Mouse (Mus musculus) adipose tissue, adult 10 weeks (tissue): ENCODE results near the gene Gm17571. TPM values are rescaled to one million over a fixed set of nuclear protein-coding genes. Genes with fewer than 3 reads are reported as not detected.

Experiments
- polyA plus RNA-seq: library from polyadenylated mRNA; stranded (reverse); fragments of 350-450 nt; fragmentation: Illumina TruSeq; extraction: RNeasy Lipid Tissue Mini Kit (QIAGEN cat#74804); gene quantifications from one replicate; pipeline ENCODE4 v1.2.3, GENCODE M21; 2014; ENCODE audit warnings: low read depth, low replicate concordance

Gene Gm17571
- polyA plus RNA-seq = not detected

DNA sequence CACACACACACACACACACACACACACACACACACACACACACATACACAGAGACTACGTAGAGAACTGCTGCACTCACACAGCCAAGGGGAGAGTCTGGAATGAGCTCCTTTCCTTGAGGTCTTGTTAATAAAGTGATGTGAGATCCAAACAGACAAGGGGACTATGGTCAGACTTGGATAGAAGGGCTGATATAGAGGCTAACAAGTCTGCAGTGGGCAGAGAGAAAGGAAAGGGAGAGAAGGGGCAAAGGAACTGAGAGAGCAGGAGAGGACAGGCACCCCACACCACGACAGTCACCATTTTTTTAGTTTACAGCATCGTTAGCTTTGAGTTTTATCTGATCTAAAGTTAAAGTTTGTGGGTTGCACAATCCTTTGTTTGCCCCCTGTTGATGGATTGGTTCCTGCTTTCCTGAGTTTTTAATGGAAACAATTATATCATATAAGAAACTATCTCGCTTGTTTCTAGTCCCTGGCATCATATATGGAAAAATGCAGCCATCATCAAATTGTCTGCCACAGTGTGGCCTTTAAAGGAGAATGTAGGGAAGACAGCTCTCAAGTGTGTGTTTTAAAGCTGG lies at the start of gene Gm17571:
Gene Gm17571, minus strand, starts transcription at position 51 of the 583 bp plus-strand sequence.

Other genes starting within 250 kb of the Gm17571 start
- 8.7 TPM for gene Jrkl, start 200.9 kb downstream of the Gm17571 start, polyA plus RNA-seq
- gene Ccdc82, start 199.8 kb downstream of the Gm17571 start, polyA plus RNA-seq = 18.4 TPM
- gene Maml2, start 148.8 kb downstream of the Gm17571 start, polyA plus RNA-seq = 6.6 TPM